Mouse (Mus musculus): ENCODE results near the gene Mcm9.

GRCm38 (mm10) chr10:53527344-53527743 is 102.9 kb downstream of the Mcm9 start:
- TF ChIP-seq CTCF (IDR thresholded peaks at IDR 0.05; ENCODE audit: low read depth) (no peak), EP300 (IDR thresholded peaks at IDR 0.05; ENCODE audit: low read depth) (no peak)

Data from heart, postnatal 0 days (tissue).